Mouse (Mus musculus) 416B (cell line): ENCODE measurements at regions not wholly inside any gene's neighbourhood (a gene's known extent, or its start where the extent isn't known, plus 50 kb on each side); places are given as distances from the start of the nearest gene placed in this dataset.

Experiments used
- DNase-seq: peaks from one replicate; pipeline ENCODE4 v3.0.0; 2011; ENCODE audit warnings: low read depth

DNA sequence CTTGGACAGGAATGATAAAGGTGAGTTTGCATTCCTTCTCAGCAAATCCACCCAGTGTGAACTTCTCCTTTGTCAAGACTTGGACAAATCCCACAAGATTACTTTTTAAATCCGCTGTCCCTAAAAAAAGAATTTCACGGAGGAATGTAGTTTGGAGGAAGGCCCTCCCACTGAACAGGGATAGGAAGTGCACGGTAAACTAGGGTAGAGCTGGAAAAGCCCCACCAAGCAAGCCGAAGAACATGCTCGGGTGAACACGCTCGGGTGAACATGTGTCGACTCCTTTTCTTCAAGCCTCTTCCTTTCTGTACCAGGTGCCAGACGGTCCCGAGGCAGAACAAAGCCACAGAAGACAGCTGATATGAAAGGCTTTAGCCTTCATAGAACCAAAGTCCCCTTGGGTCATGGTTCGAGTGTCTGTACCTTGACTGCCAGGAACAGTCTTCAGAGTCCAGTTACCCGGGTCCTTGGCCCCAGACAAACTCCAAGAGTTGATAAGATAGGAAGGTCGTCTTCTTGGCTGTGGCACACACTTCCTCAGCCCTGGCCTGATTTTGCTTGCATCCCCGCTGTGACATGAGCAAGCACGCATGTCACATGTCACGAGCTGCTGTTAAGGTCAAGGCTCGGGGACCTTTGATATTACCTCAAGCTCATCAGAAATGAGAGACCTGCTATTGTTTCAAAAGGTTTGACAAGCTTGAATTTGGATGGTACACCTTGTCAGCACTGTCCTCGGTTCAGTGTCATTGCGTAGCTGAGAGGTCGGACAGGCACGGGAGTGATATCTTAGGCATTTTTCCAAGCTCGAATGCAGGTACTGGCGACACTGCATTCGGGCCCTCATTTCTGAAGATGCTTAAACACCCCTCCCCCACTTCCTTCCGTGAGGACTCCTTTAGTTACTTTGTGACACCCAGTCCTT is 51.5 kb upstream of the Ryk start:
- no peak for DNase-seq

GRCm38 (mm10) chr9:102784329-102785026 is 50.2 kb upstream of the Ryk start:
- peak; percentile 69 for DNase-seq
